Mouse (Mus musculus) G1E (cell line): Measurements from ENCODE around the gene Tlk1. TPM values are rescaled to one million over a fixed set of nuclear protein-coding genes. Genes with fewer than 3 reads are reported as not detected.
A peak's percentile ranks its signal among the peaks of the same experiment; 100 is the strongest.

Experiments
- ATAC-seq: 2 replicates; pipeline ENCODE4 v1.8.0; 2016; ENCODE audit warnings: mild to moderate bottlenecking; ENCODE audit not compliant: insufficient number of reproducible peaks, poor library complexity, low FRiP score, severe bottlenecking; ENCODE audit errors: extremely low read depth
- DNase-seq: peaks from one replicate; pipeline ENCODE4 v3.0.0; 2012; ENCODE audit warnings: low spot score
- H3K27me3 ChIP-seq: 2 replicates; pipeline ENCODE4 v1.6.1; 2012; ENCODE audit warnings: mild to moderate bottlenecking, low read length, inconsistent platforms; ENCODE audit not compliant: insufficient read depth
- H3K36me3 ChIP-seq: replicated peaks from 2 replicates; pipeline ENCODE3; 2012; ENCODE audit warnings: mild to moderate bottlenecking, inconsistent platforms
- H3K4me1 ChIP-seq: 2 replicates; pipeline ENCODE4 v1.6.1; 2012; ENCODE audit warnings: low read depth, low read length, inconsistent platforms, mixed read lengths; ENCODE audit not compliant: insufficient read depth
- H3K4me3 ChIP-seq: 2 replicates; pipeline ENCODE4 v1.5.1; 2012; ENCODE audit warnings: low read depth, mild to moderate bottlenecking, inconsistent platforms, low read length, moderate library complexity, mixed read lengths
- H3K9me3 ChIP-seq: replicated peaks from 2 replicates; pipeline ENCODE4 v1.6.1; 2012; ENCODE audit warnings: inconsistent platforms
- CTCF ChIP-seq: IDR thresholded peaks from 2 replicates; pipeline ENCODE4 v1.5.1; 2012; ENCODE audit warnings: low read depth, low read length, inconsistent platforms, mixed read lengths
- GATA1 ChIP-seq: IDR thresholded peaks from 2 replicates; pipeline ENCODE4 v1.6.1; 2012; ENCODE audit warnings: borderline replicate concordance, low read length, inconsistent platforms, mixed read lengths
- GATA2 ChIP-seq: IDR thresholded peaks from 2 replicates; pipeline ENCODE4 v1.6.1; 2012; ENCODE audit warnings: low read depth, low read length, inconsistent platforms, borderline replicate concordance
- POLR2AphosphoS5 ChIP-seq: IDR thresholded peaks from 2 replicates; pipeline ENCODE4 v1.6.1; 2012; ENCODE audit warnings: low read depth, low read length, inconsistent platforms; ENCODE audit not compliant: insufficient replicate concordance
- TAL1 ChIP-seq: conservative IDR thresholded peaks from 2 replicates; pipeline ENCODE4 v1.6.1; 2012; ENCODE audit warnings: low read depth, low read length, inconsistent platforms, mixed read lengths
- polyA plus RNA-seq: library from polyadenylated mRNA; stranded (reverse); fragments of >175 nt; gene quantifications from 2 replicates; pipeline ENCODE4 v1.2.3, GENCODE M21; 2012
- total RNA-seq, 2 experiments: library from RNA; stranded (forward) in 1 of 2; stranded (reverse) in 1 of 2; fragments of 200-1000 nt in 1 of 2; fragments of >200 nt in 1 of 2; fragmentation: Nextera tagmentation in 1 of 2; gene quantifications; 2 replicates each; pipeline ENCODE4 v1.2.3; 2014 to 2017

The Tlk1 gene
- total and polyA plus RNA-seq, 3 experiments = 29.3 to 132 (median 96.2) TPM

DNA sequence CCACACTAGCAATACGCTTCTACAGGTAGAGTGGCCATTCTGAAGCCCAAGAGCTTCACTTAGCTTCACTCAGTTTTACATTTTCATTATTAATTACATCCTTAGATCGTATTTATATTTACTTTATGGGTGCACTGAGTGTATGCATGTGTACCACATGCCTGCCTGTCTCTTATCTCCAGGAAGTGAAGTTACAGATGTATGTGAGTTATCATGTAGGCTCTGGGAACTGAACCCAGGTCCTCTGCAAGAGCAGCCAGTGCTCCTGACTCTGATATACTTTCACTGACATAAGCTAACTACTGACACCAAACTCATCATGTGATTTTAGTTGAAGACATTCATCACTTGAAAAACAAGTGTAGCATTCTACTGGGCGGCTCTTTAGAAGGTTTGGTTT is 36.2 kb downstream of the Tlk1 start:
- TF ChIP-seq TAL1 (no peak), CTCF (no peak), GATA1 (no peak), POLR2AphosphoS5 (no peak), GATA2 (no peak)
- Histone ChIP-seq H3K9me3 (no peaks in the 10 kb centered on the region), H3K36me3 (peaks cover 21% of the 10 kb centered on the region), H3K4me3 (no peak overlapping the region), H3K27me3 (no peaks in the 10 kb centered on the region), H3K4me1 (peaks cover 14% of the 10 kb centered on the region)
- DNase-seq (no peak), ATAC-seq (no peak)

DNA sequence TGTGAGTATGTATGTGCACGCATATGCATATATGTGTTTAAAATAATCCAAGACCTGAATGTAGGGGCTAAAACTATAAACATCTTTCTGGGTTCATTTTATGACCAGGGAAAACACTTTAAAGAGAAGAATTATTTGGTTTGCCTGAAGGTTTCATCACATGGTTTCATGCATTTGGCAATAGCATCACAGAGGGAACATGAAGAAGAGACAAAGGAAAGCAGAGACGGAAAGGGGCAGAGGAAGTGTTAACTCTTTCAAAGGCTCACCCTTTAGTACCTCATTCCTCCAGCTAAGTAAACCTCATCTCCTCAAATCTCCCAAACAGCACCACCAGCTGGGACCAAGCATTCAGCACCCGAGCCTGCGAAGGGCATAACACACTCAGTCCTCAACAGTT is 41.1 kb downstream of the Tlk1 start:
- H3K4me3 ChIP-seq = no peak overlapping the region
- H3K36me3 ChIP-seq = peaks cover 44% of the 10 kb centered on the region
- no peak for ATAC-seq
- H3K4me1 ChIP-seq = peaks cover 6% of the 10 kb centered on the region
- no peak for TF ChIP-seq POLR2AphosphoS5
- TF ChIP-seq TAL1 = no peak
- no peak for TF ChIP-seq GATA1
- TF ChIP-seq CTCF = no peak
- TF ChIP-seq GATA2 = no peak
- no peaks in the 10 kb centered on the region for H3K27me3 ChIP-seq
- H3K9me3 ChIP-seq = no peaks in the 10 kb centered on the region
- DNase-seq = no peak

DNA sequence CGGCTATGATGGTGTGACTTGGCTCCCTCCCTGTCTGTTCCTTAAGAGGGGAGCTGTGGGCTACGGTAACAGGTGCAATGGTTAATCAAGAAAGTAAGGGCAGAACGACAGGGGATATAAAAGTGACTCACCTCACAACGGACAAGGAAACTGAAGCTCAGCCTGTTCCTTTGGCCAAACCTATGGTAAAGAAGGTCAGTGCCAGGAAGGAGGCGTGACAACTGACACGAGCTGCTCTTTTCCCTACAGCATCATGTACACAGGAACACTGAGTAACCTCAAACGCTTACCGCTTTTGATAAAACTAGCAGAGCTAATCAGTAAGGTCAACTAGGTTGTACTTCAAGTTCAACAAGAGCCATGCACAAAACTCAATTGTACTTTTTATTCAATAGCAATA is 42.0 kb downstream of the Tlk1 start:
- peaks cover 49% of the 10 kb centered on the region for H3K36me3 ChIP-seq
- no peak for TF ChIP-seq GATA1
- TF ChIP-seq CTCF = no peak
- TF ChIP-seq POLR2AphosphoS5 = no peak
- TF ChIP-seq TAL1 = no peak

DNA sequence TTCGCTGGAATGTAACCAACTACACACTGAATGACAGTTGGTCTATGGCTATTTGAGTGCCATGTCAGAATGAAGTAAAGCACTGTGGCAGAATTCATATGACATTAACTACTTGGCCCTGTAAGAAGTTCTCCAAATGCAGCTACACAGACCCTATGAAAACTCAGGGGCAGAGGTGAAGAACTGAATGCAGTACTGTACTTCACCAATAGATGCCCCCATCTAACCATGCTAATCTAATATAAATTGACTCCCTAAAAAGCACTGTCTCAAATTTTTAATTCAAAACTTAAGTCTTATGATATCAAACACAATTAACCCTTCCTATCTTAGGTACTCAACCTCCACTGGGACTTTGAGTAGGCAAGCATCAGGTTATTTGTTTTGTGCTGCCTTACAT is 45.9 kb downstream of the Tlk1 start:
- DNase-seq (peak; percentile 1), ATAC-seq (no peak)
- Histone ChIP-seq H3K36me3 (peaks cover 48% of the 10 kb centered on the region), H3K4me1 (peaks cover 7% of the 10 kb centered on the region; the same call in 1 of the 2 replicates), H3K4me3 (no peak overlapping the region), H3K9me3 (no peaks in the 10 kb centered on the region), H3K27me3 (no peaks in the 10 kb centered on the region)
- TF ChIP-seq CTCF (0 out of 2 replicates have a peak, but pooled peaks have one; percentile 11), TAL1 (no peak), GATA2 (no peak), GATA1 (no peak), POLR2AphosphoS5 (no peak)

More for the DNA sequence above, 42.0 kb downstream of the Tlk1 start:
- no peak overlapping the region for H3K4me3 ChIP-seq
- H3K9me3 ChIP-seq = no peaks in the 10 kb centered on the region
- H3K4me1 ChIP-seq = peaks cover 2% of the 10 kb centered on the region; the same call in 1 of the 2 replicates
- no peak for DNase-seq
- no peaks in the 10 kb centered on the region for H3K27me3 ChIP-seq
- no peak for ATAC-seq

DNA sequence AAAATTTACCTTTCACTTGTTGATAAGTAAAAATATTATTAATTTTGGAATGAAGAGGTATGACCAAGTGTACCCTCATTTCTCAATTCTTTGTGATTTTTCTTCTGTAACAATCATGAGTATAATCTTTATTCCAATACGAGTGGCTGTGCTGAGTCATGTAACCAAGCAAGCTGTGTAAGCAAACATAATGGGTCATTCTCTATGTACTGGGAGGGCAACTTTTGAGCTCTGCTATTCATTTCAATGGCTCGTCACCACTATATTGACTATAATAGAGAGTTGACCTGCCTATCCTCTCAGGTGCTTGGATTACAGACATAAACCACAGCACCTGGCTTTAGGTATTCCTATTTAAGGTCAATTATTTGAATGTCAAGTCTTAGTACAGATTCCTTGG is 48.8 kb downstream of the Tlk1 start:
- Histone ChIP-seq H3K36me3 (peaks cover 43% of the 10 kb centered on the region), H3K4me1 (peaks cover 6% of the 10 kb centered on the region; the same call in 1 of the 2 replicates), H3K9me3 (no peaks in the 10 kb centered on the region), H3K27me3 (no peaks in the 10 kb centered on the region), H3K4me3 (no peak overlapping the region)
- no peak for DNase-seq
- TF ChIP-seq POLR2AphosphoS5 (no peak), GATA2 (no peak), CTCF (no peak), GATA1 (no peak), TAL1 (no peak)
- ATAC-seq = no peak

DNA sequence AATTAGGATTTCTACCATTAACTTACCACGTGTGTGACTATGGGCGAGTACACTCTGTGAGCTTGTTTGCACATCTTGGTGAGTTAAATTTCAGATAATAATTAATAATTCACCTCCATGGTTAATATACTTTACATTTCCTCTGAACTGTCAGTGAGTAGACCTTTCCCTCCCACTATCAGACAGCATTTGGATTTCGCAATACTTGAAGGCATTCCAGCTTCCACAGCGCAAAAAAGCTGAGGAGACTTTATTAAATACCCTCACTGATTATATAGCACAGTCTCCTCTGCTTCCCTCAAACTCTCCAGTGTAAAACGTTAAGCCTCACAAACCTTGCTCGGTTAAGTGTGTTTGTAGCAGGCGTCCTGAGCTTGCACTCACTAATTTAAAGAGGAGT is 60.8 kb downstream of the Tlk1 start:
- Histone ChIP-seq H3K36me3 (peaks cover 40% of the 10 kb centered on the region), H3K4me1 (peaks cover 2% of the 10 kb centered on the region; the same call in 1 of the 2 replicates), H3K4me3 (no peak overlapping the region), H3K9me3 (no peaks in the 10 kb centered on the region), H3K27me3 (no peaks in the 10 kb centered on the region)
- no peak for DNase-seq
- no peak for ATAC-seq
- TF ChIP-seq POLR2AphosphoS5 = no peak
- no peak for TF ChIP-seq GATA2
- no peak for TF ChIP-seq CTCF
- no peak for TF ChIP-seq TAL1

DNA sequence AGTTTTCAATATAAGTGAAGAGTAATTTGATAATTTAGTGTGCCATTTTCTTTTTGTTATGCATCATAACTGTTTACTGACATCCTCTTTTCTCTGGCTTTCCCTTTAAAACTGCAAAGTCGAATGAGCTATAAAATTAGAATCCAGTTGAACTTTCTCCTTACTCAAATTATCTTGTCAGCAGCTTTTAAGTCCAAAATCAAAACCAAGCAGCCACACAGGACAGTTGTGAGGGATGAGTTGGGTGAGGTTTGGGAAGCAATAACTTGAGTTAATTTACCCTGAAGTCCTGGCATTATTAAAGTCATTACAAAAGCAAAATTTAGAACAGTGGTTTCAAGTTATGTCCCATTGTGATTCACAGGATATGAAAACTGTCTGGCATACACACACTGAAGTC is 62.8 kb downstream of the Tlk1 start:
- DNase-seq (no peak), ATAC-seq (no peak)
- peaks cover 35% of the 10 kb centered on the region for H3K36me3 ChIP-seq
- H3K27me3 ChIP-seq = no peaks in the 10 kb centered on the region
- H3K9me3 ChIP-seq = no peaks in the 10 kb centered on the region
- H3K4me1 ChIP-seq = peaks cover 2% of the 10 kb centered on the region; the same call in 1 of the 2 replicates
- TF ChIP-seq POLR2AphosphoS5 (no peak), GATA2 (no peak), TAL1 (no peak), CTCF (no peak), GATA1 (no peak)
- no peak overlapping the region for H3K4me3 ChIP-seq
